Mouse (Mus musculus): ENCODE data around the gene Slc46a3. TPM values are rescaled to one million over a fixed set of nuclear protein-coding genes. Genes with fewer than 3 reads are reported as not detected.

Gene Slc46a3
- polyA plus RNA-seq, 1 experiment from 2014 or later: 3.6 TPM

- Histone ChIP-seq H3K4me2 (replicated peaks) (peak overlapping the region; percentile 97; the same call in 1 of the 2 replicates), H3K9me3 (replicated peaks) (no peaks in the 10 kb centered on the region), H3K27me3 (peaks cover 24% of the 10 kb centered on the region), H3K27ac (peak overlapping the region; percentile 30; the same call in 1 of the 2 replicates), H3K4me3 (no peak overlapping the region), H3K9ac (no peak overlapping the region), H3K36me3 (no peaks in the 10 kb centered on the region), H3K4me1 (peaks cover 18% of the 10 kb centered on the region)
- ATAC-seq (ENCODE audit: low FRiP score): no peak
- 26% methylated on average over 6 of the region's 6 CpGs for WGBS
Observed at GRCm38 (mm10) chr5:147892735-147893134, 1.9 kb downstream of the Slc46a3 start.

GRCm38 (mm10) chr5:147888313-147889297 is 6.0 kb downstream of the Slc46a3 start:
- H3K4me3 ChIP-seq: no peak overlapping the region
- H3K36me3 ChIP-seq: no peaks in the 10 kb centered on the region
- no peak overlapping the region for H3K27ac ChIP-seq
- no peak overlapping the region for H3K9ac ChIP-seq
- H3K9me3 ChIP-seq (replicated peaks): no peaks in the 10 kb centered on the region
- peaks cover 6% of the 10 kb centered on the region for H3K4me1 ChIP-seq
- WGBS: 87% methylated on average over 10 of the region's 12 CpGs
- no peak for ATAC-seq (ENCODE audit: low FRiP score)
- H3K27me3 ChIP-seq: peaks cover 15% of the 10 kb centered on the region
- H3K4me2 ChIP-seq (replicated peaks): no peak overlapping the region

- Histone ChIP-seq H3K27ac (no peak overlapping the region), H3K4me2 (replicated peaks) (no peak overlapping the region), H3K36me3 (peaks cover 30% of the 10 kb centered on the region), H3K9ac (no peak overlapping the region), H3K4me3 (no peak overlapping the region), H3K27me3 (no peaks in the 10 kb centered on the region), H3K9me3 (replicated peaks) (no peaks in the 10 kb centered on the region), H3K4me1 (no peaks in the 10 kb centered on the region)
- ATAC-seq (ENCODE audit: low FRiP score): no peak
- 93% methylated on average over 6 of the region's 6 CpGs for WGBS
Observed at GRCm38 (mm10) chr5:147883581-147883980, 11.0 kb downstream of the Slc46a3 start.

GRCm38 (mm10) chr5:147879971-147880682 is 14.5 kb downstream of the Slc46a3 start:
- H3K27ac ChIP-seq: no peak overlapping the region
- no peaks in the 10 kb centered on the region for H3K4me1 ChIP-seq
- WGBS: 92% methylated on average over 17 of the region's 17 CpGs
- no peak overlapping the region for H3K4me2 ChIP-seq (replicated peaks)
- H3K27me3 ChIP-seq: no peaks in the 10 kb centered on the region
- H3K36me3 ChIP-seq: peaks cover 63% of the 10 kb centered on the region
- no peak overlapping the region for H3K9ac ChIP-seq
- ATAC-seq (ENCODE audit: low FRiP score): no peak
- no peak overlapping the region for H3K4me3 ChIP-seq
- H3K9me3 ChIP-seq (replicated peaks): no peaks in the 10 kb centered on the region

GRCm38 (mm10) chr5:147877520-147877919 is 17.1 kb downstream of the Slc46a3 start:
- no peaks in the 10 kb centered on the region for H3K4me1 ChIP-seq
- peaks cover 87% of the 10 kb centered on the region for H3K36me3 ChIP-seq
- H3K4me3 ChIP-seq: no peak overlapping the region
- no peak overlapping the region for H3K9ac ChIP-seq
- no peak for ATAC-seq (ENCODE audit: low FRiP score)
- no peaks in the 10 kb centered on the region for H3K9me3 ChIP-seq (replicated peaks)
- H3K27me3 ChIP-seq: no peaks in the 10 kb centered on the region
- WGBS: 84% methylated on average over 6 of the region's 6 CpGs
- H3K27ac ChIP-seq: no peak overlapping the region
- H3K4me2 ChIP-seq (replicated peaks): no peak overlapping the region

- WGBS: 94% methylated on average over 8 of the region's 8 CpGs
- H3K4me1 ChIP-seq: no peaks in the 10 kb centered on the region
- no peaks in the 10 kb centered on the region for H3K27me3 ChIP-seq
- ATAC-seq (ENCODE audit: low FRiP score): no peak
- no peak overlapping the region for H3K4me2 ChIP-seq (replicated peaks)
- H3K27ac ChIP-seq: no peak overlapping the region
- H3K9me3 ChIP-seq (replicated peaks): no peaks in the 10 kb centered on the region
- H3K4me3 ChIP-seq: no peak overlapping the region
- peaks cover 95% of the 10 kb centered on the region for H3K36me3 ChIP-seq
- H3K9ac ChIP-seq: no peak overlapping the region
Observed at GRCm38 (mm10) chr5:147875210-147875609, 19.4 kb downstream of the Slc46a3 start.

- no peak for ATAC-seq (ENCODE audit: low FRiP score)
- H3K9me3 ChIP-seq (replicated peaks): no peaks in the 10 kb centered on the region
Observed at GRCm38 (mm10) chr5:147874491-147875065, 20.0 kb downstream of the Slc46a3 start.

GRCm38 (mm10) chr5:147871091-147871820 is 23.4 kb downstream of the Slc46a3 start:
- H3K27me3 ChIP-seq: no peaks in the 10 kb centered on the region
- no peak overlapping the region for H3K9ac ChIP-seq
- H3K4me1 ChIP-seq: no peaks in the 10 kb centered on the region
- no peak overlapping the region for H3K4me2 ChIP-seq (replicated peaks)
- H3K4me3 ChIP-seq: no peak overlapping the region
- no peak overlapping the region for H3K27ac ChIP-seq
- ATAC-seq (ENCODE audit: low FRiP score): no peak
- H3K36me3 ChIP-seq: peaks cover 95% of the 10 kb centered on the region
- H3K9me3 ChIP-seq (replicated peaks): no peaks in the 10 kb centered on the region
- WGBS: 90% methylated on average over 15 of the region's 15 CpGs

More at GRCm38 (mm10) chr5:147874491-147875065, 20.0 kb downstream of the Slc46a3 start:
- H3K4me1 ChIP-seq: no peaks in the 10 kb centered on the region
- H3K27me3 ChIP-seq: no peaks in the 10 kb centered on the region
- WGBS: 96% methylated on average over 18 of the region's 18 CpGs
- no peak overlapping the region for H3K9ac ChIP-seq
- H3K4me2 ChIP-seq (replicated peaks): no peak overlapping the region
- H3K36me3 ChIP-seq: peaks cover 95% of the 10 kb centered on the region
- H3K4me3 ChIP-seq: no peak overlapping the region
- no peak overlapping the region for H3K27ac ChIP-seq

GRCm38 (mm10) chr5:147870296-147870695 is 24.3 kb downstream of the Slc46a3 start:
- WGBS: 83% methylated on average over 1 of the region's 1 CpGs

GRCm38 (mm10) chr5:147869568-147869967 is 25.0 kb downstream of the Slc46a3 start:
- Histone ChIP-seq H3K4me3 (no peak overlapping the region), H3K9ac (no peak overlapping the region), H3K4me1 (no peaks in the 10 kb centered on the region), H3K27ac (no peak overlapping the region), H3K4me2 (replicated peaks) (no peak overlapping the region), H3K27me3 (no peaks in the 10 kb centered on the region), H3K36me3 (peaks cover 92% of the 10 kb centered on the region), H3K9me3 (replicated peaks) (no peaks in the 10 kb centered on the region)
- no peak for ATAC-seq (ENCODE audit: low FRiP score)
- WGBS: 91% methylated on average over 6 of the region's 6 CpGs

More at GRCm38 (mm10) chr5:147870296-147870695, 24.3 kb downstream of the Slc46a3 start:
- H3K4me3 ChIP-seq: no peak overlapping the region
- peaks cover 92% of the 10 kb centered on the region for H3K36me3 ChIP-seq
- no peak overlapping the region for H3K9ac ChIP-seq
- ATAC-seq (ENCODE audit: low FRiP score): no peak
- no peaks in the 10 kb centered on the region for H3K9me3 ChIP-seq (replicated peaks)
- H3K4me1 ChIP-seq: no peaks in the 10 kb centered on the region
- H3K27me3 ChIP-seq: no peaks in the 10 kb centered on the region
- no peak overlapping the region for H3K27ac ChIP-seq
- no peak overlapping the region for H3K4me2 ChIP-seq (replicated peaks)

GRCm38 (mm10) chr5:147868674-147869073 is 25.9 kb downstream of the Slc46a3 start:
- no peak overlapping the region for H3K27ac ChIP-seq
- H3K4me1 ChIP-seq: no peaks in the 10 kb centered on the region
- no peak overlapping the region for H3K4me2 ChIP-seq (replicated peaks)
- WGBS: 98% methylated on average over 4 of the region's 4 CpGs
- H3K9me3 ChIP-seq (replicated peaks): no peaks in the 10 kb centered on the region
- H3K36me3 ChIP-seq: peaks cover 92% of the 10 kb centered on the region
- no peak for ATAC-seq (ENCODE audit: low FRiP score)
- H3K9ac ChIP-seq: no peak overlapping the region
- no peak overlapping the region for H3K4me3 ChIP-seq
- no peaks in the 10 kb centered on the region for H3K27me3 ChIP-seq

Measured in hindbrain, embryonic 12.5 days (tissue).